Mouse (Mus musculus) cerebellum, adult 2 months (tissue): Measurements from ENCODE around the gene Pcif1.

Experiments used
- CTCF ChIP-seq: fragments of 200-500 bp; IDR thresholded peaks from 2 replicates; pipeline ENCODE4 v1.5.1; 2011; ENCODE audit warnings: low read depth, mild to moderate bottlenecking, control low read depth, low read length, moderate library complexity, borderline replicate concordance; ENCODE audit not compliant: insufficient read depth
- POLR2A ChIP-seq: fragments of 200-500 bp; IDR thresholded peaks from 2 replicates; pipeline ENCODE4 v1.6.1; 2011; ENCODE audit warnings: low read length, control low read depth, borderline replicate concordance; ENCODE audit not compliant: insufficient read depth

- TF ChIP-seq CTCF, result no peak
- TF ChIP-seq POLR2A, result no peak
Measured at GRCm38 (mm10) chr2:164939106-164939505, 60.0 kb downstream of the Pcif1 start.
